Mouse (Mus musculus): Measurements from ENCODE around the gene Mycbp2.

Gene Mycbp2

DNA sequence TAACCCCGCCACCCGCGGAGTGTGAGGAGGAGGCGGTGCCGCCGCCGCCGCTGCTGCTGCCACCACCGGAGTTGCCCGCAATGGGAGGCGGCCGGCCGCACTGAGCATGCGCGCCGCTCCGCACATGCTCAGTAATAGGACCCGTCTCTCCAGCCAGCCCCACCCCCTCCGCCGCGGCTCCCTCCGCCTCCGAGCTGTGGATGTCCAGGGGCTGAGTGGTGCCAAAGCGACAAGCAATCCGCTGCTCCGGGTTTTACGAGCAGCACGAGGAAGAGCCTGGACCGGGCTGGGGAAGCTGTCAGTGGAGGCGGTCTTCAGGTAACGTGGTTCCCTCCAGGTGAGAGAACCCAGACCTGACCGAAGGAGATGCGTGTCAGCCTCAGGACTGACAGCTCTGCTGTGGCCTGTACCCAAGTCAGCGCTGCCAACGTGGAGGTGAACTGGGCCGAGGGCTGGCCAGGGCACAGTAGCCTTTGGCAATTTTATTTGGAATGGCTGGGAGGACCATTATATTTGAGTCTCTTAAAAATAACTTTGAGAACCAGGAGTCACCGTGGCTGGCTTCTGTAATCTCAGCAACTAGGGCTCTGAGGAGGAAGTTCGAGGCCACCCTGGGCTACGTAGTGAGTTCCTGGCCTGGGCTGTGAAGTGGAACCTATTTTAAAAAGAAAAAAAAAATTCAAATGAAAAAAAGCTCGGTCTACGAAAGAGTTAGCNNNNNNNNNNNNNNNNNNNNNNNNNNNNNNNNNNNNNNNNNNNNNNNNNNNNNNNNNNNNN is at the start of gene Mycbp2:
TSS of gene Mycbp2 (minus strand) at position 86 of the 777 bp plus-strand sequence.
- DNase-seq: peak; percentile 98 to 99

GRCm38 (mm10) chr14:103392391-103392790 is 45.8 kb upstream of the Mycbp2 start:
- no peak for DNase-seq

GRCm38 (mm10) chr14:103387431-103387830 is 40.8 kb upstream of the Mycbp2 start:
- DNase-seq: no peak

DNA sequence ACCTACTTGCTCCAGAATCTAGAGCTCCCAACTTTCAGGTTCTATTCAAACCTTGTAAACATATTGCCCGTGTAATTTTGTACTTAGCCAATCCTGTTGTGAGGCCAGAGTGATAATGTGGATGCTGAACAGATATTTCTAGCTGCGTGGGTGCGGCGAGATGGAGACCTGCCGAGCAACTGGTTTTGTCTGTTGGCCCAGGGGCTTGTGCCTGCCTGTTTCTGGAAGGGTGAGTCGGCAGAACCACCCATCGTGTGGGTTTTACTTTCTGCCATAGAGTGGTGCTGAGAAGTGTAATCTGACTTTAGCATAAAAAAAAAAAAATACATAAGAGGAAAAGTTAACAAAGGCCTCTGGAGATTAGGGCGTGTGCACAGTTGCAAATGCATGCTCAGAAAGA is 40.3 kb upstream of the Mycbp2 start:
- no peak for DNase-seq

GRCm38 (mm10) chr14:103385084-103385610 is 38.5 kb upstream of the Mycbp2 start:
- DNase-seq: no peak

GRCm38 (mm10) chr14:103378703-103379102 is 32.1 kb upstream of the Mycbp2 start:
- DNase-seq: no peak

- DNase-seq: no peak
Observed at GRCm38 (mm10) chr14:103376765-103377164, 30.2 kb upstream of the Mycbp2 start.

DNA sequence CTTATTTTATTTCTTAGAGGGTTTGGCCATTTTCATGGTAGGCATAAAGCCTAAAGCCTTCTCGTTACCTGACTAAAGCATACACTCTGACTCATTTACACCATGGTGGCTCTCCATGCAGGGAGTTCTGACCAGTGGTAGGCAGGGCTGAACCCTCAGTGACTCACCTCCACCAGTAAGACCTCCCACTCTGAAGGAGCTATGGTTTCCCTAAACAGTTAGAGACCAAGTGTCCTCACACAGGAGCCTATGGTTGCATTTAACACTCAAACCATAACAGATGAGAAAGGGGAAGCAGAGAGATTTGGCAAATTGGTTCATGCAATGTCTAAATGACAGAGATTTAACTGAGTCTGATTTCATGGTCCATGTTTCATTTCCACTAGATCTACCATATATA is 28.9 kb upstream of the Mycbp2 start:
- no peak for DNase-seq

DNA sequence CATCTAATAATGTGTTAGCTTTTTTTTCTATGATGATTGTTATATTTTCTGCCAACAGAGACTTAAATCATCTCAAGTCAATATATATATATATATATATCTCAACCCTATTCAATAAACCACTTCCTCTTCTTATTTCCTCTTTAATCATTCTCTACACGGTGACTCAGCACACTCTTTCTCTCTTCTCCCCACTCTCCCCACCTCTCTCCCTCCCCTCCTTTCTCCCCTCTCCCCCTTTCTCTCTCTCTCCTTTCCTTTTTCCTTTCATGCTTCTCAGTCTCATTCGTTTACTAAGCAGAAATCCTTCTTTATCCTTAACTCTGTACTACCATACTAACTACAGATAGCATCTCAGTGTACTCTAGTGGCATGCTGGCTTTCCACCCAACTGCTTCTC is 16.6 kb upstream of the Mycbp2 start:
- DNase-seq: no peak

- DNase-seq: no peak
Observed at GRCm38 (mm10) chr14:103356066-103356465, 9.5 kb upstream of the Mycbp2 start.

GRCm38 (mm10) chr14:103354396-103355352 is 8.1 kb upstream of the Mycbp2 start:
- no peak for DNase-seq

DNA sequence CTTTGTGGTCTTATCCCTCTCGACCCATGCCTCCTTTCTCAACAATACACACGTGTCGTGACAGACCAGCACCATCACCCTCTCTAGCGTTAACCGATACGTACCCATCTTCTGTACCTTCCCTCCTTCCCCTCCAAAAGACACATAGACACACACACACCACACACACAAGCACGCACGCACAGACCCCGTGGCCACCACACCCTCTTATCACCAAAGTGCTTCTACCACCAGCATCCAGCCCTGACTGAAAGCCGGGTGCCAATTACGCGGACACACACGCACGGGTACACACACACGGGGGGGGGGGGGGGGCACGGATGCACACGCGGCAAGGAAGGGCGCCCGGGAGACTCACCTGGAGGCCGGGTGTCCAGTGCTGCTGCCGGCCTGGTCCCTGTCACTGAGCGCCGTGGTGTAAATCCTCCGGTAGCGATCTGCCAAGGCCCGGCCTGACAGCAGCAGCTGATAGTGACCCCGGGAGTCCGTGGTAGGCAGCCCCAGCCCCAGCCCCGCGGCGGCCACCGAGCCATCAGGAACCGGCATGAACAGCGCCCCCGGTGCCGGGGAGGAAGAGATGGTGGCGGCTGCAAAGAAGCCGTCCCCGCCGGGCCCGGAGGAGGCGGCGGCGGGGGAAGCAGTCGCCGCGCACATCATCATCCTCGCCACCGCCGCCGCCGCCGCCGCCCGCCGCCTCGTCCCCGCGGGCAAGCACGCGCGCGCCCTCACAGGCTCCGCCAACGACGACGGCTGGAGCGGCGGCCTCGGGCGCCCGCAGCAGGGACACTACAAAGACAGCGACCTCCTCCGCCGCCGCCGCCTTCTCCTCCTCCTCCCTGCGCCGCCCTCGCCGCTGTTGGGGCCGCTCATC is 521 bp downstream of the Mycbp2 start:
- peak; percentile 48 to 54 for DNase-seq

DNA sequence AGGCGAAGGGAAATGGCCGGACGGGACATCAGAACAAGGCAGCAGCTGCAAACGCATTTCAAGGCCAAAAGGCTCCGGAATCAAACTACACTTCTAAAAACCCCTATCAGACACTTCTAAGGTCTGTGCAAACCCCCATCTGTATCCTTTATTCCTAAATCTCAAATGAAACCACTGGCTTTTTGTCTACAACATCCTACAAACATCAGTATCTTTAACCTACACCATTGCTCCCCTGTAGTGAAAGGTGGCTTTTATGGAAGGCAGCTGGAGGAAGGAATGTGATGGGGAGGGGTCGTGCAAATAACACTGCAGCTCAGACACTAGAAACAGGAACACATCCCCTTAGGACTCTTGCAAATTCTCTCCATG is 1.1 kb downstream of the Mycbp2 start:
- DNase-seq: no peak

DNA sequence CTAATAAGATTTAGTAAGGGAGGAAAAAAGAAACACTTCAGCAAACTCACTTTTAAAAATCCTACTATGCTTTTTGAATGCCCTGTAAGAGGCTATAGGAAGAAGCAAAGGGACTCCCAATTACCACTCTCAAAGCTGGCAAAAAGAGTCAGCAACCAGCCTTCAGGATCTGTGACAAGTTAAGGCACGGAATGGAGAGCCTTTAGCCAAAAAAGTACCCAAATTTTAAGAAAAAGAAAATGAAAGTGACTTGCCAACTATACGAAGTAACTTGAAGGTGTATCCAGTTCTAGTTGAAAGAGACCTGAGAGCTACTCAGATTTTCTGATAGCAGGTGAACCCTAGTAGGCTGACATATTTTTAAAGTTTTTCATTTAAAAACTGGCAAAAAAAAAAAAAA is 1.6 kb downstream of the Mycbp2 start:
- no peak for DNase-seq

DNA sequence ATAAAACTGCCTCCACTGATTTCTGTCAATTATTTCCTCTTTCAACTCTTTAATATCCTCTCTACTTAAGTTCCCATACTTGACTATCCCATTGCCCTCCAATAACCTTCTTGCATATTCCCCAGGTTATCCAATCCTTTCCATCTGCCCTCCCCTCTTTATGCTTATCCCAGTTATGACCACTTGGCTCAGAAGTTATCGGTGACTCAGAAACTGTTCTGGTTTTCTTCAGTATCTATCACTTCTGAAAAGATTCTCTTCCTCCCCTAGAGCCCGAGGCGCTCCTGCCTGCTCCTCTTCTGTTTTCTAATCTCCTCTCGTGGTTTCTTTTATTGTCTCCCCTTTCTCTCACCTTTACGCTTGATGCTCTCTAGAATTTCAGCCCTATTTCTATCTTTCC is 2.8 kb downstream of the Mycbp2 start:
- no peak for DNase-seq

- no peak for DNase-seq
Observed at GRCm38 (mm10) chr14:103341385-103342294, 5.0 kb downstream of the Mycbp2 start.

DNA sequence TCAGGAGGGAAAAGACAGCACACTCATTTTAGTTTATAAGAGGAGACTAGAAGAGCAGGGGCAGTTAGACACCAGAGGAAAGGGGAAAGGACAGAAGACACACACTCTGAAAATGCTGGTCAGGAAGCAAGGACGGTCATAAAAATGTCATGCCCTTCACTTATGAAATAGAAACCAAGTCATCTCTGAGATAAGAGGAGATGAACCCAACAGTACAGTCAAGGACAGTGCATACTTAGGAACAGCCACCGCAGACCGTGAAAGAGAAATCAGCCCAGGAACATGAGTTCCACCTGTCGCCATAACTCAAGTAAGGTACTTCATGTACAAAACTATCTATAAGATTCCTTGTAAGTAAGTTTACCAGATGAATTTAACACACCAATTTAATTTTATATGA is 33.7 kb downstream of the Mycbp2 start:
- no peak for DNase-seq

GRCm38 (mm10) chr14:103296227-103296626 is 50.4 kb downstream of the Mycbp2 start:
- no peak for DNase-seq

DNA sequence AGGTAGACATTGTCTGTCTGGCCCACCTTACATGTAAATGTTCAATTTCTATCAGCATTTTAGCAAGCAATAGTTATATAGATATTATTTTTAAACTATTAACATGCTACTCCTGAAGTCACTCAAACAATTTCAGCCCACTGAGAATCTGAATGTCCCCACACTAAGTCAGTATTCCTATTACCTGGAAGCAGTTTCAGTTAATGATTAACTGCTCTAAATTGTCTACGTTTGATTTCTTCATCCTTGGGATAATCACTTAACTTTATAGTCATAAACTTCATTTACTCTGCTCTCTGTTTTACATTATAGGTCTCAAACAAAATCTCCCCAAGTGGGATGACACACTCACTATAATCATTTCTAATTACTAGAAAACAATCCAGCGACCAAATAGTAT is 60.0 kb downstream of the Mycbp2 start:
- DNase-seq: no peak

GRCm38 (mm10) chr14:103276667-103277066 is 69.9 kb downstream of the Mycbp2 start:
- no peak for DNase-seq

GRCm38 (mm10) chr14:103260437-103260836 is 86.2 kb downstream of the Mycbp2 start:
- no peak for DNase-seq

DNA sequence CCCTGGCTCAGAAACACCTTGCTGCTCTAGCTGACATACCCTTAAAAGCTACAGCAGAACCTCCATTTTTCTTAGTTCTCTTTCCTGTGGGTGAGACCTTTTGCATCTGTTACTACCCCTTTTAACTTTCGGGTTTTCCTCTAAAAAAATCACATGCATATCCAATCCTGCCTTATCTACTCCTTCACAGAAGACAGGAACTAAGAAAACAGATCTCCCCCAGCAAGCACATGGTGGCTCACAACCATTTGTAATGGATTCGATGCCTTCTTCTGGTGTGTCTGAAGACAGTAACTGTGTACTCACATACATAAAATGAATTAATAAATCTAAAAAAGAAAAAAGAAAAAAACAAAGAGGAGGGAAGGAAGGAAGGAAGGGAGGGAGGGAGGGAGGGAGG is 87.9 kb downstream of the Mycbp2 start:
- DNase-seq: no peak

All from lung, adult 18-20 months (tissue).